Mouse (Mus musculus) small intestine, adult 2 months (tissue): ENCODE measurements at regions not wholly inside any gene's neighbourhood (a gene's known extent, or its start where the extent isn't known, plus 50 kb on each side); places are given as distances from the start of the nearest gene placed in this dataset.

ENCODE experiments used
- CTCF ChIP-seq: fragments of 200-500 bp; IDR thresholded peaks from 2 replicates; pipeline ENCODE4 v1.5.1; 2012; ENCODE audit warnings: low read depth, mild to moderate bottlenecking, control low read depth, inconsistent platforms, low read length, moderate library complexity, mixed read lengths; ENCODE audit not compliant: insufficient replicate concordance, insufficient read length; ENCODE audit errors: extremely low read depth
- POLR2A ChIP-seq: fragments of 200-500 bp; IDR thresholded peaks from 2 replicates; pipeline ENCODE4 v1.6.1; 2012; ENCODE audit warnings: low read depth, mild to moderate bottlenecking, control low read depth, inconsistent platforms, low read length, moderate library complexity

GRCm38 (mm10) chr4:12538694-12539121 lies 366.9 kb upstream of the Fam92a start:
- TF ChIP-seq CTCF (no peak), POLR2A (no peak)
